Mouse (Mus musculus): Measurements from ENCODE around the gene Pea15a.
A peak's percentile ranks its signal among the peaks of the same experiment; 100 is the strongest.

DNA sequence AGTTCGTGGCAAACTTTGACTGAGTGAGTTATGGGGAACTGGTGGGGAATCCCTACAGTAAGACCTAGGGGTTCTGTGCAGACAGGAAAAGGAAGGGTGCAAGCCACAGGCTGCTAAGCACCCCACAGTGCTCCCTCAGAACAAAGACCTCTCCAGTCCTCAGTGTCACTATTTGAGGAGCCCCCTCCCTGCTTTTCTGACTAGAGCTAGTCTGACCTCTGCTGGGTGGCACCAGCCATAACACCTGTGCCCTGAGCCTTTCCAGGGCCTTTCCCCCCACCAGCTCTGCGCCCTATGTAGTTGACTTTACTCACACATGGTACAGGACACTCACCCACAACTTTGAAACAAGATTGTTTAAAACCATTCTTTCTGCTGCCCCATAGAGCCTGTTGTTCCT is 41.1 kb upstream of the Pea15a start:
- TF ChIP-seq CTCF (IDR thresholded peaks at IDR 0.05; ENCODE audit: low read depth) (peak; percentile 60), EP300 (IDR thresholded peaks at IDR 0.05; ENCODE audit: low read depth) (no peak)

Measured in liver, postnatal 0 days (tissue).